Mouse (Mus musculus) cerebellum, postnatal 36 days (tissue): ENCODE results near the gene Rcor3.

ENCODE experiments used
- DNase-seq, 2 experiments: peaks; one replicate each; pipeline ENCODE4 v3.0.0; 2021 to 2022; ENCODE audit warnings: mixed read lengths in 2 of 2

Rcor3 gene

GRCm38 (mm10) chr1:192137926-192138910, at the start of gene Rcor3:
Gene Rcor3 (minus strand): TSS chr1:192138062.
- peak; percentile 81 to 82 for DNase-seq

GRCm38 (mm10) chr1:192181696-192182257, 43.9 kb upstream of the Rcor3 start:
- DNase-seq: no peak

- no peak for DNase-seq
Observed at GRCm38 (mm10) chr1:192179877-192180276, 42.0 kb upstream of the Rcor3 start.

- DNase-seq: no peak
Observed at GRCm38 (mm10) chr1:192171477-192171876, 33.6 kb upstream of the Rcor3 start.

- no peak for DNase-seq
Observed at GRCm38 (mm10) chr1:192151179-192151578, 13.3 kb upstream of the Rcor3 start.

- no peak for DNase-seq
Observed at GRCm38 (mm10) chr1:192140313-192140712, 2.5 kb upstream of the Rcor3 start.

GRCm38 (mm10) chr1:192137291-192137925, 454 bp downstream of the Rcor3 start:
- DNase-seq: no peak

GRCm38 (mm10) chr1:192136561-192137290, 1.1 kb downstream of the Rcor3 start:
- peak; percentile 77 to 82 for DNase-seq

GRCm38 (mm10) chr1:192130202-192130601, 7.7 kb downstream of the Rcor3 start:
- no peak for DNase-seq

- no peak for DNase-seq
Observed at GRCm38 (mm10) chr1:192128343-192128742, 9.5 kb downstream of the Rcor3 start.

- DNase-seq: no peak
Observed at GRCm38 (mm10) chr1:192125761-192126160, 12.1 kb downstream of the Rcor3 start.

GRCm38 (mm10) chr1:192116262-192116661, 21.6 kb downstream of the Rcor3 start:
- DNase-seq: no peak

- DNase-seq: no peak
Observed at GRCm38 (mm10) chr1:192115378-192115777, 22.5 kb downstream of the Rcor3 start.

GRCm38 (mm10) chr1:192109169-192109568, 28.7 kb downstream of the Rcor3 start:
- DNase-seq: peak; percentile 30 to 33

GRCm38 (mm10) chr1:192107352-192107751, 30.5 kb downstream of the Rcor3 start:
- peak in 1 of 2 experiments; percentile 30 for DNase-seq

GRCm38 (mm10) chr1:192105902-192106389, 31.9 kb downstream of the Rcor3 start:
- no peak for DNase-seq

GRCm38 (mm10) chr1:192104021-192104420, 33.8 kb downstream of the Rcor3 start:
- no peak for DNase-seq

- DNase-seq: no peak
Observed at GRCm38 (mm10) chr1:192103176-192103575, 34.7 kb downstream of the Rcor3 start.

- no peak for DNase-seq
Observed at GRCm38 (mm10) chr1:192101359-192101758, 36.5 kb downstream of the Rcor3 start.

- no peak for DNase-seq
Observed at GRCm38 (mm10) chr1:192100742-192101141, 37.1 kb downstream of the Rcor3 start.

- no peak for DNase-seq
Observed at GRCm38 (mm10) chr1:192095626-192096025, 42.2 kb downstream of the Rcor3 start.

- peak; percentile 49 to 65 for DNase-seq
Observed at GRCm38 (mm10) chr1:192094451-192095170, 43.3 kb downstream of the Rcor3 start.
